8 mouse cellular contexts compared by ENCODE assay signal in the genomic region with DNA sequence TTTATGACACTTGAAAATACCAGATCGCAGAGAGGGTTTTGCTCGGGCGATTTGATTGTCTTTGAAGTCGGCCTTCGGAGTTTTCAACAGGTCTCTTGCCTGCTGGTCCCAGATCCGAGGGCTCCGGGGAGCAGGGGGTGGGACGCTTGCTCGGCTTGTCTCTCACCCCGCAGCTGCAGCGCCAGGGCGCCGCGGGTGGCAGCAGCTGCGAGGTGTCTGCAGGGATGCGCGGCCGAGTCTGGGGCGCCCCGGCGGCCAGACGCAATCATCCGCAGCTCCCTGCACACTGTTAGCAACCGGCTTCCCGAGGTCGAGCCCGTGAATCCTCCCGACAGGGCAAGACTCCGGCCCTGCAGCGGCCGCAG.
DNase-seq lines count a peak whose midpoint lies in the region; ATAC-seq and TF ChIP-seq lines count a peak whose summit lies in the region.

No protein-coding gene starts in this region.

- no peak overlapping the region for H3K27ac ChIP-seq in lung, embryonic 16.5 days (ENCODE audit: low read length)
- no peak overlapping the region for H3K27ac ChIP-seq in kidney, adult 2 months (ENCODE audit: insufficient read depth, low read depth, low read length)
- H3K27ac ChIP-seq in liver, embryonic 15.5 days (replicated peaks): no peak overlapping the region

- peak overlapping the region; percentile 40 for H3K4me3 ChIP-seq in lung, embryonic 16.5 days (ENCODE audit: low read length)
- no peak overlapping the region for H3K4me3 ChIP-seq in kidney, adult 2 months (ENCODE audit: insufficient read depth, low read depth, low read length)
- peak overlapping the region; percentile 21; the same call in 1 of the 2 replicates for H3K4me3 ChIP-seq in liver, embryonic 15.5 days (replicated peaks)

- no peak for DNase-seq in lung, adult 18-20 months
- peak; percentile 7 to 20 for DNase-seq in frontal cortex, postnatal 14 days (ENCODE audit: low spot score in 2 of 2)
- peak; percentile 3 for DNase-seq in kidney, adult 2 months
- peak; percentile 43 for DNase-seq in right cerebral cortex, postnatal 25 days
- DNase-seq in natural killer cell, adult 2 months (ENCODE audit: low spot score in 2 of 2): no peak

- peaks cover 14% of the 10 kb centered on the region for H3K4me1 ChIP-seq in lung, embryonic 16.5 days (replicated peaks; ENCODE audit: control insufficient read depth, insufficient read depth, low read length)
- H3K4me1 ChIP-seq in kidney, adult 2 months (ENCODE audit: control insufficient read depth, insufficient read depth, low read length): no peaks in the 10 kb centered on the region; the same call in 1 of the 2 replicates
- H3K4me1 ChIP-seq in liver, embryonic 15.5 days (replicated peaks): 0 out of 2 replicates have a peak, but pooled peaks cover 3% of the 10 kb centered on the region

- no peaks in the 10 kb centered on the region for H3K9me3 ChIP-seq in lung, embryonic 16.5 days (ENCODE audit: control insufficient read depth, low read length)
- H3K9me3 ChIP-seq in liver, embryonic 15.5 days (replicated peaks): no peaks in the 10 kb centered on the region

- H3K27me3 ChIP-seq in lung, embryonic 16.5 days (ENCODE audit: control insufficient read depth, insufficient read depth, low read depth, low read length): peaks cover 65% of the 10 kb centered on the region
- peaks cover 7% of the 10 kb centered on the region for H3K27me3 ChIP-seq in kidney, adult 2 months (replicated peaks; ENCODE audit: control insufficient read depth, insufficient read depth, low read length)
- H3K27me3 ChIP-seq in liver, embryonic 15.5 days: peaks cover 72% of the 10 kb centered on the region

- 0 out of 2 replicates have a peak overlapping the region, but pooled peaks have one; percentile 20 for H3K9ac ChIP-seq in lung, embryonic 16.5 days (ENCODE audit: low read length)
- no peak overlapping the region for H3K9ac ChIP-seq in liver, embryonic 15.5 days

- 0% methylated on average over 31 of the region's 31 CpGs for WGBS in lung, embryonic 16.5 days
- under 1% methylated on average over 31 of the region's 31 CpGs for WGBS in kidney, adult 2 months
- WGBS in liver, embryonic 15.5 days (ENCODE audit: insufficient replicate concordance): under 1% methylated on average over 31 of the region's 31 CpGs

- ATAC-seq in lung, embryonic 16.5 days (ENCODE audit: low read depth): peak; percentile 64; the same call in 1 of the 2 replicates
- peak; percentile 74 for ATAC-seq in common myeloid progenitor, adult 5-6 weeks (replicated peaks; ENCODE audit: low read depth, poor library complexity, severe bottlenecking)
- ATAC-seq in liver, embryonic 15.5 days (ENCODE audit: insufficient read depth): no peak

- H3K36me3 ChIP-seq in lung, embryonic 16.5 days (ENCODE audit: control insufficient read depth, insufficient read depth, low read length): no peaks in the 10 kb centered on the region
- no peaks in the 10 kb centered on the region for H3K36me3 ChIP-seq in kidney, adult 2 months (ENCODE audit: control insufficient read depth, insufficient read depth, low read length)
- no peaks in the 10 kb centered on the region for H3K36me3 ChIP-seq in liver, embryonic 15.5 days (replicated peaks)

- TF ChIP-seq CTCF in kidney, adult 2 months (conservative IDR thresholded peaks at IDR 0.05; ENCODE audit: insufficient read depth, insufficient read length, low read depth, low read length): no peak

- H3K4me2 ChIP-seq in lung, embryonic 16.5 days (ENCODE audit: low read depth, low read length): peak overlapping the region; percentile 63
- H3K4me2 ChIP-seq in liver, embryonic 15.5 days: peak overlapping the region; percentile 42

- TF ChIP-seq POLR2A in kidney, adult 2 months (IDR thresholded peaks at IDR 0.05; ENCODE audit: low read depth, low read length): no peak

Comparison
In these comparisons a context has a peak if more than half of its experiments do, and no peak if none do; other contexts are left out.
1. DNase-seq: peak in frontal cortex, postnatal 14 days (2 of 2), kidney, adult 2 months (single experiment) and right cerebral cortex, postnatal 25 days (single experiment); none in lung, adult 18-20 months (0 of 2) and natural killer cell, adult 2 months (0 of 2).